Mouse (Mus musculus) intestine, embryonic 15.5 days (tissue): Measurements from ENCODE around the gene Smurf2. TPM values are rescaled to one million over a fixed set of nuclear protein-coding genes. Genes with fewer than 3 reads are reported as not detected.

Experiments
- ATAC-seq: fragments of 200-750 bp; cut with Nextera tagmentation; 2 replicates; pipeline ENCODE4 v1.8.0; 2017; ENCODE audit warnings: moderate TSS enrichment, moderate library complexity
- H3K27ac ChIP-seq: fragments of 300-500 bp; sonication (generic); 2 replicates; pipeline ENCODE4 v1.5.1; 2015; ENCODE audit warnings: mild to moderate bottlenecking, inconsistent platforms
- H3K27me3 ChIP-seq: fragments of 300-500 bp; sonication (generic); replicated peaks from 2 replicates; pipeline ENCODE4 v1.6.1; 2015; ENCODE audit warnings: inconsistent platforms
- H3K36me3 ChIP-seq: fragments of 300-500 bp; sonication (generic); 2 replicates; pipeline ENCODE4 v1.6.1; 2015; ENCODE audit warnings: inconsistent platforms
- H3K4me1 ChIP-seq: fragments of 300-500 bp; sonication (generic); replicated peaks from 2 replicates; pipeline ENCODE4 v1.6.1; 2015; ENCODE audit warnings: inconsistent platforms
- H3K4me2 ChIP-seq: fragments of 300-500 bp; sonication (generic); replicated peaks from 2 replicates; pipeline ENCODE4 v1.6.1; 2015; ENCODE audit warnings: mild to moderate bottlenecking, inconsistent platforms
- H3K4me3 ChIP-seq: fragments of 300-500 bp; sonication (generic); replicated peaks from 2 replicates; pipeline ENCODE4 v1.5.1; 2015; ENCODE audit warnings: inconsistent platforms
- H3K9ac ChIP-seq: fragments of 300-500 bp; sonication (generic); 2 replicates; pipeline ENCODE4 v1.6.1; 2015; ENCODE audit warnings: inconsistent platforms
- H3K9me3 ChIP-seq: fragments of 300-500 bp; sonication (generic); 2 replicates; pipeline ENCODE4 v1.6.1; 2016; ENCODE audit warnings: inconsistent platforms
- WGBS: fragments of 180-500 bp; shearing (Covaris S2); methylation state at CpG from one replicate; pipeline ENCODE4 v1.1.7; 2015; 5-methylcytosine and 5-hydroxymethylcytosine counted together
- polyA plus RNA-seq: library from polyadenylated mRNA; unstranded; fragments of >200 nt; fragmentation: Nextera tagmentation; extraction: Ambion mirVana; gene quantifications from 2 replicates; pipeline ENCODE4 v1.2.1, GENCODE M21; 2015

The Smurf2 gene
- polyA plus RNA-seq, 1 experiment from 2014 or later, result 11.3 TPM

DNA sequence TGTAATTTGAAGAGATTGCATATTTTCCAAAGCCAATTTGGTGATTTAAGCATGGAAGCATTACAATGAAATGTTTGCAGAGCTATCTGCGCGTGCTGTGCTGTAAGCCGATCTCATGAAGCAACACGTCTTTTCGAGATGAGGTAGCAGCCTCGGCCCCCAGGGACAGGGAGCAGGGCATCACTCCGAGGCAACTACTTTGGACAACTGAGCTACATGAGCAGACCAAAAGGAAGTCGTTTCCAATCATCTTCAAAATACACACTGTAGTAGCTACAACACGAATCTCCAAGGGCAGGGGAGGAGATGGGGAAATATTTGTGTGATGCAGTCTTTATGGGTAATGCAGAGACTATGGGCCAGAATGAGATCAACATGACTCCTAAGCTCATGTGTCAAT, 9.9 kb upstream of the Smurf2 start:
- WGBS, result 76% methylated on average over 9 of the region's 9 CpGs
- H3K9me3 ChIP-seq, result no peaks in the 10 kb centered on the region
- H3K27ac ChIP-seq, result no peak overlapping the region
- no peaks in the 10 kb centered on the region for H3K27me3 ChIP-seq
- no peak for ATAC-seq
- H3K4me2 ChIP-seq, result no peak overlapping the region
- H3K4me3 ChIP-seq, result no peak overlapping the region
- H3K9ac ChIP-seq, result no peak overlapping the region
- H3K36me3 ChIP-seq, result no peaks in the 10 kb centered on the region
- H3K4me1 ChIP-seq, result no peaks in the 10 kb centered on the region

DNA sequence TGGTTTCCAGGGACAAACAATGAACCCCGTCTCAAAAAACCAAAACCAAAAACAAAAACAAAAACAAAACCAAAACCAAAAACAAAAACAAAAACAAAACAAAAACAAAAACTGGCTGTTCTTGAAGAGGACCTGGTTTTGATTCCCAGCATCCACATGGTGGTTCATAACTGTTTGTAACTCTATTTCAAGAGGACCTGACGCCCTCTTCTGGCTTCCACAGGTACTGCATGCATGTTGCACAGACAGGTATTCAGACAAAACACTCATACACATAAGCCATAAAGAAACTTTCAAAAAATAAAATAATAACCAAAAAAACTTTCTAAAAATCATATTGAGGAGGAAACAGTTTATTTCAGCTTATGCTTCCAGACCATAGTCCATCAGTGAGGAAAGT, 8.4 kb upstream of the Smurf2 start:
- Histone ChIP-seq H3K27me3 (no peaks in the 10 kb centered on the region), H3K4me1 (no peaks in the 10 kb centered on the region)

DNA sequence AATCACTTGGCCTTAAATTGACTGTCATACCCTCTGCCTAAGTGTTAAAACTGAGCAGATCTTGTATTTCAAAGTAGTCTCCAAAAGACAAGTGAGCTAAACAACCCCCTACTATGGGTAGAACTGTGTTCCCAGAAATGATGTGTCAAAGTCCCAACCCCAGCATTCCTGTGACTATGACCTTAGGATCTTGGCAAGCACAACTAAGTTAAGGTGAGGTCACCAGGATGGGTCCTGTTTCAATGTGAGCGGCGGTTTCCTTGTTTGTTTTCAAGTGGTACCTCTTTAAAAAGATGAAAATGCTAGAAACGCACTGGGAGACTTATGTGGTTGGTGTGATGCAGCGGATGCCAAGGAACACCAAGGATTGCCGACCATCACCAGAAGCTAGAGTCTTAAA, 7.4 kb upstream of the Smurf2 start:
- no peaks in the 10 kb centered on the region for H3K27me3 ChIP-seq
- no peak overlapping the region for H3K4me3 ChIP-seq
- H3K27ac ChIP-seq, result no peak overlapping the region
- H3K4me1 ChIP-seq, result no peaks in the 10 kb centered on the region
- WGBS, result 94% methylated on average over 5 of the region's 5 CpGs
- H3K9ac ChIP-seq, result no peak overlapping the region
- H3K4me2 ChIP-seq, result no peak overlapping the region
- H3K36me3 ChIP-seq, result no peaks in the 10 kb centered on the region
- no peaks in the 10 kb centered on the region for H3K9me3 ChIP-seq
- ATAC-seq, result no peak

More for the DNA sequence above, 8.4 kb upstream of the Smurf2 start:
- WGBS, result 63% methylated on average over 2 of the region's 2 CpGs
- no peaks in the 10 kb centered on the region for H3K9me3 ChIP-seq
- ATAC-seq, result no peak
- H3K4me3 ChIP-seq, result no peak overlapping the region
- H3K9ac ChIP-seq, result no peak overlapping the region
- H3K36me3 ChIP-seq, result no peaks in the 10 kb centered on the region
- no peak overlapping the region for H3K27ac ChIP-seq
- no peak overlapping the region for H3K4me2 ChIP-seq

DNA sequence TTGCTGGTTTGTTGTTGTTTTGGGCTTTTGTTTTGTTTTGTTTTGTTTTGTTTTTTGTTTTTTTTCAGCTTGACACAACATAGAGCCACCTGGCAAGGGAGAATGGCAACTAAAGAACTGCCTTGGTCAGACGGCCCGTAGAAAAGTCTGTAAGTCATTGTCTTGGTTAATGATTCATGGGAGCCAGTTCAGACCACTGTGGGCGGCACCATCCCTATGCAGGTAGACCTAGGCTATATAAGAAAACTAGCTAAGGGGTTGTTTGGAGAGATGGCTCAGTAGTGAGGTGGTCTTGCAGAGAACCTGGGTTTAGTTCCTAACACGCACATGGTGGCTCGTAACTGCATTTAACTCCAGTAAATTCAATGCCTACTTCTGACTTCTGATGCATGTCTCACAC, 6.7 kb upstream of the Smurf2 start:
- Histone ChIP-seq H3K9ac (no peak overlapping the region), H3K27me3 (no peaks in the 10 kb centered on the region), H3K36me3 (no peaks in the 10 kb centered on the region), H3K4me1 (no peaks in the 10 kb centered on the region), H3K4me2 (no peak overlapping the region), H3K4me3 (no peak overlapping the region), H3K27ac (no peak overlapping the region), H3K9me3 (no peaks in the 10 kb centered on the region)
- ATAC-seq, result no peak
- 90% methylated on average over 5 of the region's 5 CpGs for WGBS

DNA sequence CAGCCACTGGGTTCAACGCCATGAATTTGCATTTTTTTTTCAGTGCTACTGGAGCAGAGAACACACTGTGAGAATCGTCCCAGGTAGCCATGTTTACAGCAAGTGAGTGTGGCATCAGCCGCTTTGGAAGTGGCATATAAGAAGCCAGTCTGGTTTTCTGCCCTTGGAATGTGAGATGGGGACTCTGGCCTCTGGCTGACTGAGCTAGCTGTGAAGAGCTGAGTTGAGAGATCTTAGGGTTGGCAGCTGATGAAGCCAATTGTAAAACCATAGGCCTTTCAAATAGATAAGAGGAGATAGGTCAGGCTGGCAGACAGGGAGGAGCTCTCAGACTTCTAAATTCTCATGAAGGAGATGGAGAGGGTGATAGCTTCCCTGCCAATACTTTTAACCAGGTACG, 6.2 kb upstream of the Smurf2 start:
- ATAC-seq, result no peak
- WGBS, result 75% methylated on average over 4 of the region's 4 CpGs

DNA sequence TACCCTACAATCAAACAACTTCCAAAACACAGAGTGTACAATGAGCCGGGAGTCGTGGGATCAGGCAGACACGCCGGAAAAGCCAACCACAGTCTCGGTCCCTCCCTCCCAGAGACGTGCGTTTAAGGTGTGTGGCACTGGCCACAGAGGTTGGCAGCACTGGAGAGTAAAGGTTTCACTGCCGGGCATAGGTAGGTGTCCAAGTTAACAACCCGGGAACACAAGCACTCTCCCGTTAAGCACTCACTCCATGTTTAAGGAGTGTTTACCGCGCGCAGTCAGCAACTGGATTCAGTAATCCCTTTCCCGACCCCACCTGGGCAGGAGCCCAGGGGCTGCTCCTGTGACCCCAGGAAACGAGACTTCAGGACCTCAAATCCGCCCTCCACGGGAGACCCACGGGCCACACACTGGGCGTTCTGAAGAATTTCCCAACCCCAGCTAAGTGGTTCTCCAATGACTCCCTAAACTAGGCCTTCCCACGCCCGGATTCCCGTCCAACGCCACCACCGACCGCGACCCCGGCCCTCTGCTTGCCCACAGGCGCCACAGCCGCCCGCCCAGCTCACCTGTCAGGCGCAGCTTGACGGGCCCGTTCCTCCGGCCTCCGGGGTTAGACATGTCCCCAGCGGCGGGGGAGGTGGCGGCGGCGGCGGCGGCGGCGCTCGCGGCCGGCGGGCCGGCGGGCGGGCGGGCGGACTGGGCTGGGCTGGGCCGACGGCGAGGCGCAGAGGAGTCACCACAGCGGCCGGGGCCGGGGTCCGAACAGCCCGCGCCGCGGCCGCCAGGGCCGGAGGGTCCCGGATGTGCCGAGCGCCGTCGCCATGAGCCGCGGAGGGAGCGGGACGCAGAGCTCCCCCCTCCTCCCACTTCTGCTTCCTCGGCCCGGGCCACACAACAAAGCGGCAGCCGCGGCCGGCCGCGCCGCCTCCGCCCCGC, 634 bp downstream of the Smurf2 start:
- peak; percentile 88 for ATAC-seq
- peak overlapping the region; percentile 97 for H3K9ac ChIP-seq
- no peaks in the 10 kb centered on the region for H3K27me3 ChIP-seq
- WGBS, result under 1% methylated on average over 76 of the region's 87 CpGs
- no peaks in the 10 kb centered on the region for H3K36me3 ChIP-seq
- peak overlapping the region; percentile 98 for H3K27ac ChIP-seq
- H3K4me3 ChIP-seq, result peak overlapping the region; percentile 90
- no peaks in the 10 kb centered on the region for H3K9me3 ChIP-seq
- H3K4me2 ChIP-seq, result peak overlapping the region; percentile 68
- peaks cover 8% of the 10 kb centered on the region for H3K4me1 ChIP-seq

More for the DNA sequence above, 6.2 kb upstream of the Smurf2 start:
- no peaks in the 10 kb centered on the region for H3K9me3 ChIP-seq
- no peak overlapping the region for H3K9ac ChIP-seq
- H3K27ac ChIP-seq, result no peak overlapping the region
- no peaks in the 10 kb centered on the region for H3K4me1 ChIP-seq
- H3K4me2 ChIP-seq, result no peak overlapping the region
- H3K4me3 ChIP-seq, result no peak overlapping the region
- H3K36me3 ChIP-seq, result no peaks in the 10 kb centered on the region
- H3K27me3 ChIP-seq, result no peaks in the 10 kb centered on the region

DNA sequence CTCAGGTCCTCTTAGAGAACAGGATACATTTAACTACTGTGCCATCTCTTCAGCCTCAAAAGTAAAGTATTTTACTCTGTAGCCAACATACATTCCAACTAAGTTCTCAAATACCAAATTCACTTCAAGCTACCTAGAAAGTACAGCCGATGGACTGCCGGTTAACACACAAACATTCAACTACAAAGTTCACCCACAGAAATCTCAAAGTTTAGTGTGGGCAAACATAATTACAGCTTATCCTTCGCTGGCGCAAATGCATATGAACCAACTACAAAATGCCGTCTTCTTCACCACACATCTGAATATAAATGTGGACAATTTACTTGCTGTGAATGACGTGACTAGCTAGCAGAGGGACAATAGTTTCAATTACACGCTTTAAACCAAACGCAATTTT, 1.6 kb downstream of the Smurf2 start:
- Histone ChIP-seq H3K9ac (peak overlapping the region; percentile 97), H3K27me3 (no peaks in the 10 kb centered on the region), H3K4me3 (peak overlapping the region; percentile 90), H3K36me3 (no peaks in the 10 kb centered on the region), H3K9me3 (no peaks in the 10 kb centered on the region), H3K27ac (no peak overlapping the region), H3K4me1 (peaks cover 8% of the 10 kb centered on the region), H3K4me2 (peak overlapping the region; percentile 68)
- no peak for ATAC-seq
- 13% methylated on average over 8 of the region's 8 CpGs for WGBS

DNA sequence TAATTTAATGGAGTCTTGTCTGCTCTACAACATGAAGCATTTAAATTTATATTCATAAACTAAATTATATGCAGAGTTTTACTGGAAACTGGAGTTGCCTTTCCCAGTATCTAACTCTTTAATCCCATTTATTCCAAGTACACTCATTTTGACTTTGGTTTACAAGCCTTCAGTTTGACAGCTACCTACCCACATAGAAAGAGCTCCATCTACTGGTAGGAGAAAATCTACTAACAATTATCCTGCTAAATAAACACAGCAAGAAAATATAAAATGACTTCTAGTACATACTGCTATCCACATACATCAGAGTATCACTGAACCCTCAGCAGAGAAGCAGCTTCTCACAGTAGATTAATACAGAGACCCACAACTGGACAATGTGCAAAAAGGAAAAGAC, 9.3 kb downstream of the Smurf2 start:
- no peak overlapping the region for H3K4me3 ChIP-seq
- H3K9me3 ChIP-seq, result no peaks in the 10 kb centered on the region
- no peak for ATAC-seq
- H3K27ac ChIP-seq, result no peak overlapping the region
- H3K27me3 ChIP-seq, result no peaks in the 10 kb centered on the region
- no peaks in the 10 kb centered on the region for H3K36me3 ChIP-seq
- H3K4me2 ChIP-seq, result no peak overlapping the region
- H3K4me1 ChIP-seq, result 0 out of 2 replicates have a peak, but pooled peaks cover 3% of the 10 kb centered on the region
- H3K9ac ChIP-seq, result no peak overlapping the region

DNA sequence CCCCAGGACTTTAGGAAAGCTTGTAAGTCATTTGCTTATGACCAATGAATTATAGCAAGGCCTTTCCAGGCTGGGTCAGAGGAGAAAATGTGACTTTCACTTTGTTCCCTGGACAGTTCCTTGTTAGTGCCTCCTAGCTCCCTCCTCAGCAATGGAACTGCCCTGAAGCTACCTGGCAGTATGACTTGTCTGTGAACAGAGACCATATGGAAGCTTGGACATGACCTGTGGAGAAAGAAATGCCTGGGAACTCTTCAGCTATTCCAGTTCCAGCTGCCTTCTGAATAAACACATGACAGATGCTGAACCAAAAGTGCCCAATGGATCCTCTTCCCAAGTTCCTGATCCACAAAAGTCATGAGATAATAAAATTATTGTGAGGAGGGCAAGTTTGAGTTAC, 12.5 kb downstream of the Smurf2 start:
- Histone ChIP-seq H3K9me3 (no peaks in the 10 kb centered on the region), H3K4me1 (0 out of 2 replicates have a peak, but pooled peaks cover 3% of the 10 kb centered on the region), H3K4me2 (no peak overlapping the region), H3K27me3 (no peaks in the 10 kb centered on the region), H3K4me3 (no peak overlapping the region), H3K36me3 (no peaks in the 10 kb centered on the region), H3K27ac (no peak overlapping the region), H3K9ac (no peak overlapping the region)
- ATAC-seq, result no peak

DNA sequence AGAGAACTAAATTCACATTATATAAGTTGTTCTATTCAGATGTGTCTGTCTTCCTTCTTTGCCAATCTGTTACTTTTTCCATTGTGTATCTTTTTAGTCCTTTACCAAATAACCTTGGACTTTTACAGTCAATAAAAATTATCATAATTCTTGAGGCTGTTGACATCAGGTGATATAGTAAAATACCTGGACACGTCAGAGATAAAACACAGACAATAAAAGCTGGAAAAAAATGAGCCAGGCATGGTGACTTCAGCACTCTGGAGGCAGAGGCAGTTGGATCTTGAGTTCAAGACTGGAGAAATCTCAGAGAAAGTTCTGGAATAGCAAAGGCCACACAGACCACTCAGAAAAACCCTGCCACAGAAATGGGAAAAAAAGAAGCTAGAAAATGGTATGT, 13.3 kb downstream of the Smurf2 start:
- Histone ChIP-seq H3K27me3 (no peaks in the 10 kb centered on the region), H3K4me2 (no peak overlapping the region), H3K9me3 (no peaks in the 10 kb centered on the region), H3K36me3 (no peaks in the 10 kb centered on the region), H3K4me3 (no peak overlapping the region), H3K4me1 (0 out of 2 replicates have a peak, but pooled peaks cover 3% of the 10 kb centered on the region), H3K9ac (no peak overlapping the region), H3K27ac (no peak overlapping the region)
- WGBS, result 56% methylated on average over 1 of the region's 1 CpGs
- ATAC-seq, result peak; percentile 82

DNA sequence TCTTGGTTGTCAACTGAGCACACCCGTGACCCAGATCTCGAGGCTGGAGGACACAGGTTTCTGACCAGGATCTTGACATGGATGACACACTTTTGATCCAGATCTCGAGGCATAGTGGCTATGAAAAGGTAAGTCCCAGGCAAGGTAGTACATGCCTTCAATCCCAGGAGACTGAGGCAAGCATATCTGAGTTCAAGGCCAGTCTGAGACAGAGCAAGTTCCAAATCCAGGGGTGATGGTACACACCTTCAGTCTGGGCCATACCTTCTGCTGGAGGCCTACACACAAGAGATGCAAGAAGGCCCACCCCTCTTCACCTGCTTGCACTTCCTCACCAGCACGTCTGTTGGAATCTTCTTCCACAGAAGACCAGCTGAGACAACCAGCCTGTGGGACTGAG, 14.8 kb downstream of the Smurf2 start:
- no peak; the same call in 1 of the 2 replicates for ATAC-seq
- 93% methylated on average over 4 of the region's 4 CpGs for WGBS
- no peak overlapping the region for H3K4me2 ChIP-seq
- no peaks in the 10 kb centered on the region for H3K27me3 ChIP-seq
- no peak overlapping the region for H3K4me3 ChIP-seq
- no peaks in the 10 kb centered on the region for H3K36me3 ChIP-seq
- no peak overlapping the region for H3K9ac ChIP-seq
- H3K27ac ChIP-seq, result no peak overlapping the region
- peaks cover 6% of the 10 kb centered on the region for H3K4me1 ChIP-seq
- H3K9me3 ChIP-seq, result no peaks in the 10 kb centered on the region

DNA sequence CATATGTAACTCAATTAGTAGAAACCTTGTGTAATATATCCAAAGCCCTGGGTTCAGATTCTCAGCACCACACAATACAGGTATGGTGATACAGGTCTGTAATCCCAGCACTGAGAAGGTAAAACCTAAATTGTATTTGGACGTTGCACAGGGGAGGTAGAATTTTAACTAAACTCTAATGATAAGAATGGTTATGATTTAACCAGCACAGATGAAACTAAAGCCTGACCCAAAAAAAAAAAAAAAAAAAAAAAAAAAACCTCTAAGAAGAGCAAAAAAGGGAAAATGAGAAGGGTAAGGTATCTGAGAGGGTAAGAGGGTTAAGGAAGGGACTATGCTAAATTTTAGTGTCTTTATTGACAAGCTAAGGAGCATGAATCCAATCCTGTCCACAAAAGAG, 20.7 kb downstream of the Smurf2 start:
- Histone ChIP-seq H3K9me3 (no peaks in the 10 kb centered on the region), H3K36me3 (no peaks in the 10 kb centered on the region), H3K4me3 (no peak overlapping the region), H3K4me1 (peaks cover 3% of the 10 kb centered on the region), H3K4me2 (no peak overlapping the region), H3K27ac (no peak overlapping the region), H3K27me3 (no peaks in the 10 kb centered on the region), H3K9ac (no peak overlapping the region)
- no peak for ATAC-seq
- 57% methylated on average over 1 of the region's 1 CpGs for WGBS

DNA sequence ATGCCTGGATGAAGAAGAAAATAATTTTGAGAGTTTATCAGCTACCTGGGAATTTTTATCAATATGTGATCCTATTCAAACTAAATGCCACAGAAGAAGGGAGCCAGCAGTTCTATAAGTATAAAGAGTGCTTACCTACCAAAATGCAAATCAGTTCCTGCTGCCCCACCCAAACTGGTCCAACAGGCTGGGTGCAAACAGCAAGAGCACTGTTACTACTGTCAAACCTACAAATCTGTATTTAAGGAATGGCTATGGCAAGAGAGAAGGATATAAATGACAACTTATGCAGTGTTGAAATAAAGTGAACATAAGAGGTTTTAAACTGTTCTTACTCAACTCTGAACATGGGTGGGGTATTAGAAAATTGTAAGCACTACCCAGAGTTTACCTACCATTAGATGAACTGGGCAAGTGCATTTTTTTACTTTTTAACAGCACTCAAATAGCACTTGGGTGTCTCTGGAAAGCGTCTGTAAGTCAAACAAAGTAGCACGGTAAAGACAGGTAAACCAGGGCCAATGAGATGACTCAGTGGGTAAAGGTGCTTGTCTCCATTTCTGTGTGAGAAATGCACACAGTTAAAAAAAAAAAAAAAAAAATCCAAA, 23.9 kb downstream of the Smurf2 start:
- H3K4me2 ChIP-seq, result no peak overlapping the region

More for the DNA sequence above, 23.9 kb downstream of the Smurf2 start:
- Histone ChIP-seq H3K27me3 (no peaks in the 10 kb centered on the region), H3K27ac (no peak overlapping the region), H3K9me3 (no peaks in the 10 kb centered on the region), H3K4me1 (peaks cover 3% of the 10 kb centered on the region), H3K9ac (no peak overlapping the region), H3K36me3 (no peaks in the 10 kb centered on the region), H3K4me3 (no peak overlapping the region)
- peak; percentile 71 for ATAC-seq
- 35% methylated on average over 2 of the region's 2 CpGs for WGBS
